In the genomic region with DNA sequence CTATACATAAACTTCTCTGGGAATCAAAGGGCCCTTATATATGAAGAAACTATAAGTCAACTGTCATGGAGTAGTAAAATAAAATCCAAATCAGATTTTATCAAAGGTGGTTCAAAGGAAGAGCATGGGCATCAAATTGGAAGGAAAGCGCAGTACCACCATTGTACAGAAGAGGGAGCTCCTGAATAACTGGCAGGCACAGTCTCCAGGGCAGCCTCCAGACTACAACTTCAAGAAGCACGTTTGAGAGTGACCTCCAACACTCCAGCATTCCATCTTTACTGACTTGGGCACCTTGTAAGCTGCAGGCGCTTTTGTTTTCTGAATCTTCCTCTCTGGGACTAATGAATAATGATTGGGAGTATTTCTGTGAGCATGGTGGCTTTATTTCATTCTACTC, we compare ENCODE assay signal across 8 mouse cellular contexts. TPM values are rescaled to one million over a fixed set of nuclear protein-coding genes. Genes with fewer than 3 reads are reported as not detected.
A peak's percentile ranks its signal among the peaks of the same experiment; 100 is the strongest.
DNase-seq lines count a peak whose midpoint lies in the region; ATAC-seq and TF ChIP-seq lines count a peak whose summit lies in the region.
"Had no signal": no experiment of that assay in that cellular context is flagged by ENCODE, and none has a peak within 500 bp of the region (broad histone marks: within the 10 kb centered on the region; RNA-seq: fewer than 3 reads in every experiment).

No protein-coding gene starts in this region.

- TF ChIP-seq CTCF in ES-Bruce4 (IDR thresholded peaks at IDR 0.05; ENCODE audit: low read depth, low read length): peak; percentile 60
- peak; percentile 93 for TF ChIP-seq CTCF in lung, embryonic 14.5 days (IDR thresholded peaks at IDR 0.05; ENCODE audit: low read depth)

- no peak overlapping the region for H3K9ac ChIP-seq in ES-Bruce4 (ENCODE audit: low read depth, poor library complexity, severe bottlenecking)
- H3K9ac ChIP-seq in lung, embryonic 14.5 days: no peak overlapping the region

- under 1% methylated on average over 3 of the region's 3 CpGs for WGBS in lung, embryonic 14.5 days

- no peak overlapping the region for H3K27ac ChIP-seq in ES-Bruce4 (ENCODE audit: insufficient read depth, low read length)
- no peak overlapping the region for H3K27ac ChIP-seq in lung, embryonic 14.5 days (ENCODE audit: low read depth)

- no peaks in the 10 kb centered on the region for H3K27me3 ChIP-seq in ES-Bruce4 (ENCODE audit: control insufficient read depth, insufficient read depth, low read length, poor library complexity, severe bottlenecking)
- no peaks in the 10 kb centered on the region for H3K27me3 ChIP-seq in lung, embryonic 14.5 days (ENCODE audit: insufficient read depth, low read length)

- H3K36me3 ChIP-seq in ES-Bruce4 (ENCODE audit: control insufficient read depth, insufficient read depth, low read length, poor library complexity, severe bottlenecking): no peaks in the 10 kb centered on the region
- 0 out of 2 replicates have a peak, but pooled peaks cover 3% of the 10 kb centered on the region for H3K36me3 ChIP-seq in lung, embryonic 14.5 days (ENCODE audit: insufficient read depth)

- DNase-seq in WW6 (ENCODE audit: low read depth, low spot score): peak; percentile 24
- peak; percentile 92 to 93 for DNase-seq in cerebellum, postnatal 14 days
- DNase-seq in gastrocnemius, postnatal 10 days: peak; percentile 64
- peak; percentile 66 to 87 for DNase-seq in kidney, postnatal 36 days
- DNase-seq in lung, embryonic 14.5 days: peak; percentile 90
- DNase-seq in right cerebral cortex, adult 2 months (ENCODE audit: low spot score in 2 of 2): peak; percentile 88 to 92

- H3K4me1 ChIP-seq in ES-Bruce4 (ENCODE audit: control insufficient read depth, insufficient read depth, low read length): no peaks in the 10 kb centered on the region
- peaks cover 5% of the 10 kb centered on the region; the same call in 1 of the 2 replicates for H3K4me1 ChIP-seq in lung, embryonic 14.5 days (ENCODE audit: insufficient read depth)

- TF ChIP-seq POLR2A in ES-Bruce4 (IDR thresholded peaks at IDR 0.05; ENCODE audit: insufficient read depth, low read length): no peak

- ATAC-seq in lung, embryonic 14.5 days (ENCODE audit: insufficient read depth): peak; percentile 64; the same call in 1 of the 2 replicates

- no peak overlapping the region for H3K4me3 ChIP-seq in ES-Bruce4 (ENCODE audit: low read depth, low read length)
- no peak overlapping the region for H3K4me3 ChIP-seq in lung, embryonic 14.5 days (ENCODE audit: low read depth, low read length)

- no peak for TF ChIP-seq EP300 in ES-Bruce4 (IDR thresholded peaks at IDR 0.05; ENCODE audit: insufficient read depth, low read depth, low read length)

- H3K4me2 ChIP-seq in lung, embryonic 14.5 days: no peak overlapping the region

- H3K9me3 ChIP-seq in ES-Bruce4 (replicated peaks; ENCODE audit: control insufficient read depth, insufficient read depth, low read length, poor library complexity, severe bottlenecking): no peaks in the 10 kb centered on the region
- H3K9me3 ChIP-seq in lung, embryonic 14.5 days (ENCODE audit: low read depth, low read length): no peaks in the 10 kb centered on the region

RNA-seq across cellular contexts. Expression of a gene that starts 34.5 kb away (rescaled TPM):
- polyA plus RNA-seq in ES-Bruce4 (2011; ENCODE audit: insufficient read depth, insufficient read length, low read depth, missing spikeins): 7.9 and 8.6 TPM in 2 replicates
- total RNA-seq in gastrocnemius, postnatal 10 days (2021): 1 to 10 TPM; 6.0 to 7.7 TPM
- polyA plus RNA-seq in lung, embryonic 14.5 days (2014; fragmentation: Nextera tagmentation; extraction: Ambion mirVana): 11.0 and 11.5 TPM in 2 replicates

RNA-seq across cellular contexts. Expression of a gene that starts 37.6 kb away (rescaled TPM):
- polyA plus RNA-seq in ES-Bruce4 (2011; ENCODE audit: insufficient read depth, insufficient read length, low read depth, missing spikeins): 1.3 and 2.5 TPM in 2 replicates
- under 1 TPM; 0.28 to 0.47 TPM for total RNA-seq in gastrocnemius, postnatal 10 days (2021)
- polyA plus RNA-seq in lung, embryonic 14.5 days (2014; fragmentation: Nextera tagmentation; extraction: Ambion mirVana): 0.22 and 0.35 TPM in 2 replicates
- polyA plus RNA-seq: liver, embryonic 16.5 days had no signal

Comparison
In these comparisons a context has a peak if more than half of its experiments do, and no peak if none do; other contexts are left out.
1. DNase-seq: peak in every context shown above with its lines; median percentile 92 in cerebellum, postnatal 14 days; 90 in lung, embryonic 14.5 days; 90 in right cerebral cortex, adult 2 months; 76 in kidney, postnatal 36 days; 64 in gastrocnemius, postnatal 10 days; 24 in WW6.